Mouse (Mus musculus) heart, adult 9 months (tissue): ENCODE data around the gene Aak1.
A peak's percentile ranks its signal among the peaks of the same experiment; 100 is the strongest.

Source experiments
- DNase-seq, 2 experiments: peaks; one replicate each; pipeline ENCODE4 v3.0.0; 2022; ENCODE audit warnings: low spot score in 2 of 2

The Aak1 gene

GRCm38 (mm10) chr6:86959006-86959405, 109.7 kb downstream of the Aak1 start:
- DNase-seq = no peak

GRCm38 (mm10) chr6:86963987-86964685, 114.8 kb downstream of the Aak1 start:
- DNase-seq = no peak

GRCm38 (mm10) chr6:86967166-86967565, 117.8 kb downstream of the Aak1 start:
- DNase-seq = no peak

GRCm38 (mm10) chr6:86973956-86974355, 124.6 kb downstream of the Aak1 start:
- no peak for DNase-seq

- DNase-seq = no peak
These were observed 129.0 kb downstream of the Aak1 start for GRCm38 (mm10) chr6:86978156-86978908.

- DNase-seq = no peak
These were observed 129.6 kb downstream of the Aak1 start for GRCm38 (mm10) chr6:86978909-86979265.

- no peak for DNase-seq
These were observed 131.9 kb downstream of the Aak1 start for GRCm38 (mm10) chr6:86981206-86981605.

GRCm38 (mm10) chr6:86985314-86986106, 136.2 kb downstream of the Aak1 start:
- no peak for DNase-seq

GRCm38 (mm10) chr6:86989576-86989975, 140.3 kb downstream of the Aak1 start:
- peak in 1 of 2 experiments; percentile 56 for DNase-seq

- peak in 1 of 2 experiments; percentile 54 for DNase-seq
These were observed 141.7 kb downstream of the Aak1 start for GRCm38 (mm10) chr6:86991041-86991440.

- no peak for DNase-seq
These were observed 143.0 kb downstream of the Aak1 start for GRCm38 (mm10) chr6:86992349-86992748.

GRCm38 (mm10) chr6:86994254-86994653, 144.9 kb downstream of the Aak1 start:
- no peak for DNase-seq

GRCm38 (mm10) chr6:86996629-86997307, 147.5 kb downstream of the Aak1 start:
- DNase-seq = peak in 1 of 2 experiments; percentile 42

- no peak for DNase-seq
These were observed 148.0 kb downstream of the Aak1 start for GRCm38 (mm10) chr6:86997360-86997759.

GRCm38 (mm10) chr6:87001995-87002394, 152.7 kb downstream of the Aak1 start:
- DNase-seq = no peak

GRCm38 (mm10) chr6:87002521-87003055, 153.3 kb downstream of the Aak1 start:
- peak; percentile 74 to 86 for DNase-seq

- no peak for DNase-seq
These were observed 154.8 kb downstream of the Aak1 start for GRCm38 (mm10) chr6:87004099-87004498.

GRCm38 (mm10) chr6:87005577-87005976, 156.3 kb downstream of the Aak1 start:
- no peak for DNase-seq

GRCm38 (mm10) chr6:87008887-87009286, 159.6 kb downstream of the Aak1 start, which contains the start of gene Nfu1:
Gene Nfu1 (plus strand): TSS chr6:87009236.
- no peak for DNase-seq

GRCm38 (mm10) chr6:87009692-87010328, 160.5 kb downstream of the Aak1 start:
- DNase-seq = peak; percentile 93

- no peak for DNase-seq
These were observed 167.6 kb downstream of the Aak1 start for GRCm38 (mm10) chr6:87016916-87017315.
